Mouse (Mus musculus): ENCODE measurements around the gene Tas1r1.

The Tas1r1 gene

DNA sequence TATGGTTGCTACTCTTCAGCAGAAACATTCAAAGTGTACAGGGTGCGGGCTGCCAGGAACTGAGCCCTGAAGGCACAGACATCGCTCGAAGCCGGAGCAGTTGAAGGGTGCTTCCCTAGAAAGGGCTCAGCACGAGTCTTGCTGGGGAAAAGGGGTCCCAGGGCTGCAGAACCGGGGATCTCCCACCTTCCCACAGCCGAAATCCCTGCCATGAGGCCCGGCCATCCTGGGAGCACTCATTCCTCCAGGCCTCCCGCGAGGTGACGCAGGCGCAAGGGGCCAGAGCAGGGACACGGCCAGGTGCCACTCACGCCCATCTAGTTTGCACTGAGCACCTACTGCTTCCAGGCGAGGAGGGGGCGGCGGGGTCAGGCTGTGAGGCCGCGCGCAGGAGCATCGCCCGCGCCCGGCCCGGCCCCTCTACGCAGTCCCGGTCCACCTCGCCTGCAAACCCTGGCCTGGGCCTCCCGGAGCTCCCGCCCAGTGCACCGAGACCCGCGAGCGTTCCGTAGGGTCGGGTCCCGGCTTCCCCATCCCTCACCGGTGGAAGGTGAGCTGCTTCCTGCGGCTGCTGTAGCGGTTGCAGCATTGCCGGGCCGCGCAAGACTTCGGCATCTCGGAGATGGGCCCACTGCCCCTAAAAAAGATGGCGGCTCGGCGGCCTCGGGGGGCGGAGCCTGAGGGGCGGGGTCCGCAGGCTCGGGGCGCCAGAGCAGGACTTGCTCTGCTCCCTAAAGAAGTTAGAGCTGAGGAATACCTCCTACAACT, 49.8 kb downstream of the Tas1r1 start, which contains the start of gene Thap3:
Thap3 (minus strand) TSS at position 656 of the 768 bp plus-strand sequence.
- DNase-seq (ENCODE audit: low spot score) = peak; percentile 85

DNA sequence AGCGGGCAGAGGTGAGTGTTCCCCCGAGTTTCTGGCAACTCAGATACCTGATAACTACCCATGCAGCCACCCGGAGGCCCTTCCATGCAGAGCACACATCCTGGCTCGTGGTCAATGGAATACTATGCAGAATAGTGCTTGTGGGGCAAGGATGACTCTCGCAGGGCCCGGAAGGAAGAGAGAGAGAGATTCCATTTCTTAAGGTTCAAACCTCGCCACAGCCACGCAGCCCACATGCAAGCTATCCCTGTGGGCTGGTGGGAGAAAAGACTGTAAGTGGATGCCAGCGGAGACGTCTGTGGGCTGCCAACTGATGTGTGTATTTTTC, 50.4 kb downstream of the Tas1r1 start:
- no peak for DNase-seq (ENCODE audit: low spot score)

DNA sequence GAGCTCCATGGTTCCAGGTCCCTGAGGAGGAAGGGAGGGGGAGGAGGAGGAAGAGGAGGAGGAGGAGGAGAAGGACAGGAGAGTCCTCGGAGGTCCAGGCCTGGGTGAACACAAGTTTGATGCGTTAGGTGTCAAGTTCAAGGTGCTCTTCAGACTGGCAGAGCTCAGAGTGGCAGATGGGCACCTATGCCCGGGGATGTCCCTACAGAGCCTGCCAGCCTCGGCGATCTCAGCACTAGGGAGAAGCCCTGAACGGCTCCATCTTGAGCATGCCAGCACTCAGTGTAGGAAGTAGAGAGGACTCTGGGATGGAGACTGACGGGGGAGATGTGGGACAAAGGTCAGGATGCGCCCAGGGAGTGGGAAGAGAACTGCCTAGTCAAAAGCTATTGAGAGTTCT, 51.7 kb downstream of the Tas1r1 start:
- DNase-seq (ENCODE audit: low spot score) = peak; percentile 56

DNA sequence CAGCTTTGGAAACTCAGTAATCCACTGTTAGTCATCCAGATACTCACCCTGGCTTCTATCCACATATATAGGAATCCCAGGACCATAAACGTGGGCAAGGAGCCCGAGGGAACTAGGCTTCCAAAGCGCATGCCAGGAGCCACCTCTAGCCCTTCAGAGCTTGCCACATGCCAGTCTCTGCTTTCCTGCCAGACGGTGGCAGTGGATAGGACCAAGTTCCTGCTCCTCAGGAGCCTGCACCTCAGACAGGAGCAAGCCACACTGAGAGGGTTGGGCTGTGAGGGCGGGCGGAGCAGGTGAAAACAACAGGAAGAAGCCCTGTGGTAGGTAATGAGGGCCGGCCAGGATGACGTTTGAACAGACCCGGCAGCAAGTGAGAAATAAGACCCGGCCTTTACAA, 52.5 kb downstream of the Tas1r1 start:
- DNase-seq (ENCODE audit: low spot score) = no peak

DNA sequence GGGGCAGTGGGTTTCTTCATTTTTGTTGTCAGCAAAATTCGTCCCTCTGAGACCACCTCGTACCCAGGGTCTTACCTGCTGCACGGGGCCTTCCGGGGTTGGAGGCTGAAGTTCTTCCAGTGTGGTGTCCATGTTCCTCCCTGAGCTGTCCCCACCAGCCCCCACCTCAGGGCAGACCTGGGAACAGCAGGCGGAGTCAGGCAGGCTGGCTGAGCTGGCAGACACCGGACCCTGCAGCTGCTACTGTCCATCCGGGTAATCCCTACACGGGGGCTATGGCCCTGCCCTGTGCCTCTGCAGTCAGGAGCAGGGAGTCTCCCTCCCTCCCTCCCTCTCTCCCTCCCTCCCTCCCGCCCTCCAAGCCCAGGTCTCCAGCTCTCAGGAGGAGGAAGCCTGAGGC, 54.8 kb downstream of the Tas1r1 start:
- DNase-seq (ENCODE audit: low spot score) = no peak

DNA sequence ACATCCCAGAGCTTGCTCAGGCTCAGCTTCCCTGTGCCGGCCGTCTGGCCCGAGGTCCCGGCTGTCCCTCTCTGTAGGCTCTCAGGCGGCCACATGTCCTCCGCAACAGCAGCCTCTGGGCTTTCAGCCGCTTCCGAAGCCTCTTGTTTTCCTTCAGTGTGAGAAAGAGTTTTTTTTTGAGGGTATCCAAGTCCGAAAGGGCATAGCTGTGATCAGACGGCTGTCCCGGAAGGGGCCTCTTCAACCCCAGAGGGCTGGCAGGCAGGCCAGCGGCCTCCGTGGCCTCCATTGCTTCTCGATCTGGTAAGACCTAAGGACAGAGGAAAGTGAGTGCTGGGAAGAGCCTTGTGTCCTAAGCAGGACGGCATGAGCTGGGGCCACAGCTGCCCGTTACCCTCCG, 55.3 kb downstream of the Tas1r1 start:
- DNase-seq (ENCODE audit: low spot score) = no peak

DNA sequence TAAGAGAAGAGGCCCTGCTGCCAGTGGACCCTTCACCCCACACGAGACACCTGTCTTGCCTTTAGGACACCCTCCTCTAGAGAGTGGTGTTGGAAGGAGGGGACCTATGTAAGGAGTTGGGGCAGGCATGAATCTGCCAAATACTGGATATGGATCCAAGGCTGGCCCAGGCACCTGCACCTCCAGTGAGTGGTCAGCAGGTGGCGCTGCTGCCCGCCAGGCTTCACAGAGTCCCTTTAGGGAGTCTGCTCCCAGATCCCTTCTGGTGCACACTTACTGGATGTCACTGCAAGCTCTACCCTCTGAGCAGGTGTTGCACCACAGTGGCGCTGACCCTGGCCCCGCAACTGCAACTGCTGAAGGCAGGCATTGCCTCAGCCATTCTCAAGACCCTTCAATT, 57.0 kb downstream of the Tas1r1 start:
- DNase-seq (ENCODE audit: low spot score) = no peak

DNA sequence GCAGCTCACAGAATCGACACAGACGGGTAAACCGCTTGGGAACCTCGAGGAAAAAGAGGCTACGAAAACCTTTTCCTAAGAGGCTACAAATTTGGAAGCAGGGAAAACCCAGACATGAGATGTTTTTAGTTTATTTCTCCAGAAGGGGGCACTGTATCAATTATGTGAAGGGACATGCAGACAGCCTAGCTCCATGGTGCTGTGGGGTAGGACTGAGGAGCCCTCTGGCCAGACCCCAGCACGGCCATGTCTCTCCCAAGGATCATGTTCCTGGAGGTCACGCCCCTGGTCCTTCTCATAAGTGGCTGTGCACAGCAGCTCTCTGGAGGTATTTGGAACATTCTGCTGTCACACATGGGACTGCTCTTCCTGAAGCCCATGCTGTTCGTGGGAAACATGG, 57.7 kb downstream of the Tas1r1 start:
- DNase-seq (ENCODE audit: low spot score) = no peak
